Mouse (Mus musculus) forebrain, embryonic 12.5 days (tissue): ENCODE data around the gene Gm29094. TPM values are rescaled to one million over a fixed set of nuclear protein-coding genes. Genes with fewer than 3 reads are reported as not detected.
"Not testable (repeated sequence)": the region's sequence is repeated elsewhere in the genome, so short reads cannot be mapped to it uniquely, and the experiment has no call there.

Source experiments
- ATAC-seq: fragments of 200-750 bp; cut with Nextera tagmentation; 2 replicates; pipeline ENCODE4 v1.8.0; 2017; ENCODE audit warnings: moderate TSS enrichment; ENCODE audit not compliant: low FRiP score
- H3K27ac ChIP-seq: fragments of 300-500 bp; sonication (generic); 2 replicates; pipeline ENCODE4 v1.5.1; 2016; ENCODE audit warnings: mild to moderate bottlenecking
- H3K27me3 ChIP-seq: fragments of 300-500 bp; sonication (generic); 2 replicates; pipeline ENCODE4 v1.6.1; 2016; ENCODE audit warnings: mild to moderate bottlenecking
- H3K36me3 ChIP-seq: fragments of 300-500 bp; sonication (generic); replicated peaks from 2 replicates; pipeline ENCODE4 v1.6.1; 2016; ENCODE audit warnings: mild to moderate bottlenecking
- H3K4me1 ChIP-seq: fragments of 300-500 bp; sonication (generic); 2 replicates; pipeline ENCODE4 v1.6.1; 2016
- H3K4me2 ChIP-seq: fragments of 300-500 bp; sonication (generic); 2 replicates; pipeline ENCODE4 v1.6.1; 2016; ENCODE audit warnings: mild to moderate bottlenecking, moderate library complexity
- H3K4me3 ChIP-seq: fragments of 300-500 bp; sonication (generic); replicated peaks from 2 replicates; pipeline ENCODE4 v1.5.1; 2016; ENCODE audit warnings: mild to moderate bottlenecking
- H3K9ac ChIP-seq: fragments of 300-500 bp; sonication (generic); 2 replicates; pipeline ENCODE4 v1.6.1; 2016; ENCODE audit warnings: mild to moderate bottlenecking
- H3K9me3 ChIP-seq: fragments of 300-500 bp; sonication (generic); 2 replicates; pipeline ENCODE4 v1.6.1; 2016
- WGBS: fragments of 180-500 bp; shearing (Covaris S2); methylation state at CpG from one replicate; pipeline ENCODE4 v1.1.7; 2016; 5-methylcytosine and 5-hydroxymethylcytosine counted together
- polyA plus RNA-seq: library from polyadenylated mRNA; unstranded; fragments of >200 nt; fragmentation: Nextera tagmentation; extraction: Ambion mirVana; gene quantifications from 2 replicates; pipeline ENCODE4 v1.2.1, GENCODE M21; 2016

The Gm29094 gene
- polyA plus RNA-seq, 1 experiment from 2014 or later, result 1.1 TPM

- H3K36me3 ChIP-seq, H3K4me3 ChIP-seq, H3K9ac ChIP-seq, H3K9me3 ChIP-seq, ATAC-seq, H3K4me1 ChIP-seq, H3K4me2 ChIP-seq, H3K27ac ChIP-seq, H3K27me3 ChIP-seq: not testable (repeated sequence)
- 89% methylated on average over 4 of the region's 4 CpGs for WGBS
Observed at GRCm38 (mm10) chr9:89218174-89218573, 19.0 kb downstream of the Gm29094 start.

GRCm38 (mm10) chr9:89219668-89220067 is 20.5 kb downstream of the Gm29094 start:
- not testable (repeated sequence) for H3K27ac ChIP-seq, H3K9ac ChIP-seq, H3K4me2 ChIP-seq, H3K4me3 ChIP-seq, H3K27me3 ChIP-seq, H3K9me3 ChIP-seq, H3K36me3 ChIP-seq, ATAC-seq, H3K4me1 ChIP-seq
- WGBS, result 93% methylated on average over 3 of the region's 4 CpGs

GRCm38 (mm10) chr9:89220704-89221287 is 21.6 kb downstream of the Gm29094 start:
- H3K27me3 ChIP-seq, H3K36me3 ChIP-seq: not testable (repeated sequence)

GRCm38 (mm10) chr9:89226071-89226470 is 26.9 kb downstream of the Gm29094 start:
- Histone ChIP-seq H3K27ac (no peak overlapping the region), H3K4me3 (no peak overlapping the region), H3K9me3 (no peaks in the 10 kb centered on the region), H3K27me3 (no peaks in the 10 kb centered on the region), H3K4me2 (no peak overlapping the region), H3K9ac (no peak overlapping the region), H3K4me1 (no peaks in the 10 kb centered on the region), H3K36me3 (no peaks in the 10 kb centered on the region)
- 62% methylated on average over 4 of the region's 4 CpGs for WGBS
- no peak for ATAC-seq

More at GRCm38 (mm10) chr9:89220704-89221287, 21.6 kb downstream of the Gm29094 start:
- H3K9me3 ChIP-seq, H3K27ac ChIP-seq, H3K9ac ChIP-seq, H3K4me1 ChIP-seq, H3K4me2 ChIP-seq, H3K4me3 ChIP-seq, ATAC-seq: not testable (repeated sequence)
- 90% methylated on average over 6 of the region's 6 CpGs for WGBS

GRCm38 (mm10) chr9:89228122-89228521 is 28.9 kb downstream of the Gm29094 start:
- ATAC-seq, result no peak
- Histone ChIP-seq H3K4me1 (no peaks in the 10 kb centered on the region), H3K36me3 (no peaks in the 10 kb centered on the region), H3K4me3 (no peak overlapping the region), H3K27ac (no peak overlapping the region), H3K4me2 (no peak overlapping the region), H3K27me3 (no peaks in the 10 kb centered on the region), H3K9me3 (no peaks in the 10 kb centered on the region), H3K9ac (no peak overlapping the region)
- WGBS, result 86% methylated on average over 7 of the region's 7 CpGs

GRCm38 (mm10) chr9:89230897-89231497 is 31.8 kb downstream of the Gm29094 start:
- H3K9ac ChIP-seq, H3K4me2 ChIP-seq, H3K27me3 ChIP-seq, ATAC-seq, H3K9me3 ChIP-seq, H3K4me1 ChIP-seq, H3K27ac ChIP-seq, H3K36me3 ChIP-seq, H3K4me3 ChIP-seq: not testable (repeated sequence)
- 66% methylated on average over 2 of the region's 2 CpGs for WGBS

- not testable (repeated sequence) for H3K9ac ChIP-seq, H3K27me3 ChIP-seq, H3K4me2 ChIP-seq, ATAC-seq, H3K4me1 ChIP-seq, H3K36me3 ChIP-seq, H3K9me3 ChIP-seq, H3K27ac ChIP-seq, H3K4me3 ChIP-seq
- WGBS, result 89% methylated on average over 4 of the region's 4 CpGs
Observed at GRCm38 (mm10) chr9:89237131-89237530, 38.0 kb downstream of the Gm29094 start.

GRCm38 (mm10) chr9:89238976-89239505 is 39.9 kb downstream of the Gm29094 start:
- not testable (repeated sequence) for H3K27me3 ChIP-seq, H3K4me3 ChIP-seq, H3K9ac ChIP-seq, ATAC-seq, H3K4me1 ChIP-seq, H3K9me3 ChIP-seq, H3K36me3 ChIP-seq, H3K27ac ChIP-seq, H3K4me2 ChIP-seq
- WGBS, result 87% methylated on average over 4 of the region's 5 CpGs

GRCm38 (mm10) chr9:89240516-89241019 is 41.4 kb downstream of the Gm29094 start:
- ATAC-seq, H3K4me3 ChIP-seq, H3K4me2 ChIP-seq, H3K9ac ChIP-seq, H3K9me3 ChIP-seq, H3K4me1 ChIP-seq, H3K36me3 ChIP-seq, H3K27me3 ChIP-seq, H3K27ac ChIP-seq: not testable (repeated sequence)
- WGBS, result 85% methylated on average over 3 of the region's 3 CpGs

GRCm38 (mm10) chr9:89253400-89253799 is 54.2 kb downstream of the Gm29094 start:
- Histone ChIP-seq H3K4me3 (no peak overlapping the region), H3K27me3 (no peaks in the 10 kb centered on the region), H3K9me3 (no peaks in the 10 kb centered on the region), H3K4me1 (no peaks in the 10 kb centered on the region), H3K4me2 (no peak overlapping the region), H3K9ac (no peak overlapping the region), H3K27ac (no peak overlapping the region), H3K36me3 (no peaks in the 10 kb centered on the region)
- ATAC-seq, result no peak
- 89% methylated on average over 2 of the region's 2 CpGs for WGBS

- no peak for ATAC-seq
- Histone ChIP-seq H3K4me3 (no peak overlapping the region), H3K27ac (no peak overlapping the region), H3K9me3 (no peaks in the 10 kb centered on the region), H3K9ac (no peak overlapping the region), H3K27me3 (no peaks in the 10 kb centered on the region), H3K36me3 (no peaks in the 10 kb centered on the region), H3K4me2 (no peak overlapping the region), H3K4me1 (no peaks in the 10 kb centered on the region)
- 91% methylated on average over 12 of the region's 12 CpGs for WGBS
Observed at GRCm38 (mm10) chr9:89256556-89257335, 57.6 kb downstream of the Gm29094 start.

GRCm38 (mm10) chr9:89263968-89264367 is 64.8 kb downstream of the Gm29094 start:
- 93% methylated on average over 3 of the region's 3 CpGs for whole genome bisulfite sequencing
- ATAC-seq, result no peak
- Histone ChIP-seq H3K9me3 (no peaks in the 10 kb centered on the region), H3K27me3 (no peaks in the 10 kb centered on the region), H3K9ac (no peak overlapping the region), H3K4me2 (no peak overlapping the region), H3K4me1 (no peaks in the 10 kb centered on the region), H3K27ac (no peak overlapping the region), H3K36me3 (no peaks in the 10 kb centered on the region), H3K4me3 (no peak overlapping the region)
